Mouse (Mus musculus): ENCODE measurements around the gene Scgb1b11.
"Not testable (repeated sequence)": the region's sequence is repeated elsewhere in the genome, so short reads cannot be mapped to it uniquely, and the experiment has no call there.

The Scgb1b11 gene

GRCm38 (mm10) chr7:32222540-32222939, at the start of gene Scgb1b11:
Scgb1b11 (plus strand) TSS chr7:32222840.
- DNase-seq = not testable (repeated sequence)

GRCm38 (mm10) chr7:32211045-32211444, 11.6 kb upstream of the Scgb1b11 start, which contains the start of gene Scgb2b11:
Scgb2b11 (minus strand) TSS chr7:32211145.
- not testable (repeated sequence) for DNase-seq
